Mouse (Mus musculus) CH12.LX (cell line): ENCODE data around the gene Olfr95. TPM values are rescaled to one million over a fixed set of nuclear protein-coding genes. Genes with fewer than 3 reads are reported as not detected.

Experiments
- DNase-seq: peaks from one replicate; pipeline ENCODE4 v3.0.0-alpha.2; 2013; ENCODE audit errors: extremely low read depth
- H3K27ac ChIP-seq: 2 replicates; pipeline ENCODE4 v1.5.1; 2012; ENCODE audit warnings: low read depth, mild to moderate bottlenecking, control low read depth, moderate library complexity; ENCODE audit not compliant: insufficient read depth
- H3K27me3 ChIP-seq: replicated peaks from 2 replicates; pipeline ENCODE3; 2012; ENCODE audit warnings: inconsistent platforms
- H3K36me3 ChIP-seq, 2 experiments: replicated peaks in 1 of 2; 2 replicates each; pipeline versions ENCODE3 to v1.6.1; 2012; ENCODE audit warnings: inconsistent platforms in 1 of 2, low read length in 1 of 2, mild to moderate bottlenecking in 1 of 2, mixed read lengths in 1 of 2, moderate library complexity in 1 of 2; ENCODE audit not compliant: control insufficient read depth in 1 of 2, insufficient read depth in 1 of 2
- H3K4me1 ChIP-seq, 2 experiments: 2 replicates each; pipeline ENCODE4 v1.6.1; 2012; ENCODE audit warnings: inconsistent platforms in 1 of 2, moderate library complexity in 1 of 2; ENCODE audit not compliant: insufficient read depth in 2 of 2, control insufficient read depth in 1 of 2
- H3K4me2 ChIP-seq: 2 replicates; pipeline ENCODE4 v1.6.1; 2012; ENCODE audit warnings: low read depth, mild to moderate bottlenecking, control low read depth; ENCODE audit not compliant: poor library complexity, insufficient read depth, severe bottlenecking
- H3K4me3 ChIP-seq, 3 experiments: fragments of 150-350 bp in 1 of 3; sonication (generic) in 1 of 3; replicated peaks in 1 of 3; 2 replicates each; pipeline versions ENCODE3 to v1.5.1; 2011 to 2012; ENCODE audit warnings: low read depth in 2 of 3, low read length in 2 of 3, mild to moderate bottlenecking in 2 of 3, moderate library complexity in 2 of 3, control low read depth in 1 of 3, improper control_type of control experiment in 1 of 3, inconsistent platforms in 1 of 3, mixed read lengths in 1 of 3; ENCODE audit not compliant: poor library complexity in 1 of 3
- H3K79me2 ChIP-seq: replicated peaks from 2 replicates; pipeline ENCODE4 v1.6.1; 2012; ENCODE audit warnings: mild to moderate bottlenecking, moderate library complexity; ENCODE audit not compliant: control insufficient read depth, poor library complexity, insufficient read depth, severe bottlenecking; ENCODE audit errors: extremely low read depth
- H3K9ac ChIP-seq: 2 replicates; pipeline ENCODE4 v1.6.1; 2012; ENCODE audit warnings: low read depth, mild to moderate bottlenecking, control low read depth, moderate library complexity; ENCODE audit not compliant: insufficient read depth
- H3K9me3 ChIP-seq: replicated peaks from 2 replicates; pipeline ENCODE3; 2012; ENCODE audit warnings: low read length, inconsistent platforms, mixed read lengths
- CHD1 ChIP-seq: IDR thresholded peaks from 2 replicates; pipeline ENCODE4 v1.6.1; 2012; ENCODE audit warnings: low read depth, low read length, improper control_type of control experiment, inconsistent platforms
- CTCF ChIP-seq, 2 experiments: IDR thresholded peaks in 1 of 2; conservative IDR thresholded peaks in 1 of 2; 2 replicates each; pipeline ENCODE4 v1.5.1; 2011 to 2012; ENCODE audit warnings: low read depth in 2 of 2, low read length in 2 of 2, improper control_type of control experiment in 1 of 2, inconsistent platforms in 1 of 2, mild to moderate bottlenecking in 1 of 2, moderate library complexity in 1 of 2
- ELF1 ChIP-seq: IDR thresholded peaks from 2 replicates; pipeline ENCODE4 v1.6.1; 2014; ENCODE audit warnings: low read depth, mild to moderate bottlenecking, inconsistent platforms, low read length, improper control_type of control experiment
- EP300 ChIP-seq: IDR thresholded peaks from 2 replicates; pipeline ENCODE4 v1.6.1; 2011; ENCODE audit warnings: low read length, improper control_type of control experiment
- ETS1 ChIP-seq: conservative IDR thresholded peaks from 2 replicates; pipeline ENCODE4 v1.6.1; 2012; ENCODE audit warnings: low read depth, mild to moderate bottlenecking, inconsistent platforms, low read length, improper control_type of control experiment, moderate library complexity
- IRF4 ChIP-seq: IDR thresholded peaks from 2 replicates; pipeline ENCODE4 v1.6.1; 2014; ENCODE audit warnings: low read depth, mild to moderate bottlenecking, inconsistent platforms, low read length, improper control_type of control experiment
- JUN ChIP-seq: IDR thresholded peaks from 2 replicates; pipeline ENCODE4 v1.6.1; 2011; ENCODE audit warnings: low read depth, mild to moderate bottlenecking, low read length, improper control_type of control experiment, moderate library complexity; ENCODE audit not compliant: insufficient read depth
- KAT2A ChIP-seq: IDR thresholded peaks from 2 replicates; pipeline ENCODE4 v1.6.1; 2012; ENCODE audit warnings: low read length, improper control_type of control experiment, inconsistent platforms; ENCODE audit not compliant: insufficient replicate concordance
- MAX ChIP-seq: IDR thresholded peaks from 2 replicates; pipeline ENCODE4 v1.6.1; 2011; ENCODE audit warnings: low read length, improper control_type of control experiment
- MAZ ChIP-seq: IDR thresholded peaks from 2 replicates; pipeline ENCODE4 v1.6.1; 2012; ENCODE audit warnings: low read depth, mild to moderate bottlenecking, inconsistent platforms, low read length, improper control_type of control experiment, moderate library complexity
- MYC ChIP-seq: IDR thresholded peaks from 2 replicates; pipeline ENCODE4 v1.6.1; 2011; ENCODE audit warnings: low read depth, mild to moderate bottlenecking, improper control_type of control experiment, low read length
- NELFE ChIP-seq: IDR thresholded peaks from 2 replicates; pipeline ENCODE4 v1.6.1; 2011; ENCODE audit warnings: low read depth, low read length, improper control_type of control experiment
- POLR2A ChIP-seq: IDR thresholded peaks from 2 replicates; pipeline ENCODE4 v1.6.1; 2011; ENCODE audit warnings: low read depth, mild to moderate bottlenecking, improper control_type of control experiment, low read length
- SIN3A ChIP-seq: IDR thresholded peaks from 2 replicates; pipeline ENCODE4 v1.6.1; 2012; ENCODE audit warnings: low read length, improper control_type of control experiment, inconsistent platforms
- SMC3 ChIP-seq: IDR thresholded peaks from 2 replicates; pipeline ENCODE4 v1.6.1; 2011; ENCODE audit warnings: low read depth, low read length, improper control_type of control experiment
- TBP ChIP-seq: conservative IDR thresholded peaks from 2 replicates; pipeline ENCODE4 v1.6.1; 2011; ENCODE audit warnings: low read depth, low read length, improper control_type of control experiment
- TCF12 ChIP-seq: IDR thresholded peaks from 2 replicates; pipeline ENCODE4 v1.6.1; 2014; ENCODE audit warnings: low read depth, mild to moderate bottlenecking, inconsistent platforms, low read length, improper control_type of control experiment
- USF1 ChIP-seq: IDR thresholded peaks from 2 replicates; pipeline ENCODE4 v1.6.1; 2014; ENCODE audit warnings: low read depth, mild to moderate bottlenecking, inconsistent platforms, low read length, improper control_type of control experiment
- USF2 ChIP-seq: conservative IDR thresholded peaks from 2 replicates; pipeline ENCODE4 v1.6.1; 2011; ENCODE audit warnings: low read depth, low read length, improper control_type of control experiment
- dilution Hi-C: fragments of 300-500 bp; cut with MboI; formaldehyde crosslinking; loops from 2 replicates; pipeline ENCODE4 v1.14.3; 2020; ENCODE audit warnings: low sequenced_read_pairs; ENCODE audit not compliant: extremely low pct_unique_long_range_greater_than_20kb, extremely low pct_ligation_motif_present
- in situ Hi-C: fragments of 300-500 bp; cut with MboI; formaldehyde crosslinking; loops from 3 replicates; pipeline ENCODE4 v1.14.3; 2019; ENCODE audit warnings: low sequenced_read_pairs, low pct_ligation_motif_present, low pct_unique_long_range_greater_than_20kb, mixed read lengths
- polyA plus RNA-seq: library from polyadenylated mRNA; unstranded; fragments of >175 nt; gene quantifications from 2 replicates; pipeline ENCODE4 v1.2.1, GENCODE M21; 2012; ENCODE audit warnings: low read depth; ENCODE audit not compliant: insufficient read length
- total RNA-seq, 2 experiments: library from RNA; depleted of rRNA; stranded (reverse); fragments of 300-350 nt in 1 of 2; fragments of >200 nt in 1 of 2; gene quantifications; 2 replicates each; pipeline ENCODE4 v1.2.3; 2012 to 2014

Olfr95 gene
- total and polyA plus RNA-seq, 3 experiments, result not detected

DNA sequence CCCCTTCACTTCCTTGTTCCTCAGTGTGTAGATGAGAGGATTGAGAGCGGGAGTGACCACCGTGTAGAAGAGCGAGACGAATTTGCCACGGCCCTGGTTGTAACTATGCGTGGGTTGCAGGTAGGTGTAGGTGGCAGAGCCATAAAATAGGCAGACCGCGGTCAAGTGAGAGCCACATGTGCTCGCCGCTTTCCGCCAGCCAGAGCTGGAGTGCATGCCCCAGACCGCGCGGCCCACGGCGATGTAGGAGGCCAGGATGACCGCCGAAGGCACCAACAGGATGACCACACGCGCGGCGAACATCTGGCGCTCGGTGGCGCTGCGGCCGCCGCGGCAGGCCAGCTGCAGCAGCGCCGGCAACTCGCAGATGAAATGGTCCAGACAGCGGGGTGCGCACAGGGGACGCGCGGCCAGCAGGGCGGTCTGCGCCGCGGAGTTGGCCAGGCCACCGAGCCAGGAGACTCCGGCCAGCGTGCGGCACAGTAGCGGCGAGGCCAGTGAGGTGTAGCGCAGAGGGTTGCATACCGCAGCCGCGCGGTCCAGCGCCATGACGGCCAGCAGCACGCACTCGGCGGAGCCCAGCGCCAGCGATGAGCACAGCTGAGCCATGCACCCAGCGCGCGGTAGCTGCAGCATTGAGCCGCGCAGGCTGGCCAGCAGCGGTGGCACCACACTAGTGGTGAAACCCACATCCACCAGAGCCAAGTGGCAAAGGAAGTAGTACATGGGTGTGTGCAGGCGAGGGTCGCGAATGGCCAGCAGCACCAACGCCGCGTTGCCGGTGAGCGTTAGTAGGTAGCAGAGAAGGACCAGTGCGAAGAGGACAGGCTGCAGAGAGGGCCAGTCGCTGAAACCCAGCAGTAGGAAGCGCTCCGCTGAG lies 15.8 kb downstream of the Olfr95 start:
- Histone ChIP-seq H3K9me3 (peaks cover 4% of the 10 kb centered on the region), H3K79me2 (no peaks in the 10 kb centered on the region), H3K36me3 (no peaks in the 10 kb centered on the region), H3K27ac (no peak overlapping the region), H3K4me2 (no peak overlapping the region), H3K9ac (no peak overlapping the region), H3K4me3 (no peak overlapping the region), H3K4me1 (no peaks in the 10 kb centered on the region; a peak in 1 of 4 replicates), H3K27me3 (peaks cover 2% of the 10 kb centered on the region)
- no peak for TF ChIP-seq USF1
- TF ChIP-seq IRF4, result no peak
- TF ChIP-seq NELFE, result no peak
- no peak for TF ChIP-seq MYC
- no peak for TF ChIP-seq JUN
- no peak for TF ChIP-seq MAZ
- TF ChIP-seq MAX, result no peak
- in situ Hi-C loops (no loop called here), dilution Hi-C loops (no loop called here)
- no peak for DNase-seq

DNA sequence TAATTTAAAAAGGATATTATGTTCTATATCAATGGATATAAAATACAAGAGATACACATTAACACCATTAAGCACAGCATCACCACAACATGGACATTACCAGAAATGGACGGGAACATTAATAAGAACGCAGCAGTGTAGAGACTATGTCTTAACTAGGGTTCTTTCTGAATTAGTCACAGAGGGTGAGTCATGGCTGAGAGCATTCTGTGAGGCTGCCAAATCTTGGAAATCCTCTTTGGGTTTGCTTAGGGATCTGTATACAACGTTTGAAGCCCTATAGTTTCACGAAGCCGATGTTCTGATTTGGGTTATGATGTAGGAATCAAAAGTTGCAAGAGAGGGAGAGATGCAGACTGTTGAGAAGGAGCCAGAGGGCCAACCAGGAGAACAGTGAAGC lies 18.1 kb downstream of the Olfr95 start:
- Histone ChIP-seq H3K9ac (no peak overlapping the region), H3K27ac (no peak overlapping the region), H3K4me3 (no peak overlapping the region), H3K4me1 (no peaks in the 10 kb centered on the region; a peak in 1 of 4 replicates), H3K9me3 (peaks cover 4% of the 10 kb centered on the region), H3K79me2 (no peaks in the 10 kb centered on the region), H3K36me3 (no peaks in the 10 kb centered on the region), H3K27me3 (peaks cover 2% of the 10 kb centered on the region), H3K4me2 (no peak overlapping the region)
- DNase-seq, result no peak
- TF ChIP-seq POLR2A, result no peak
- TF ChIP-seq ELF1, result no peak
- TF ChIP-seq KAT2A, result no peak
- no peak for TF ChIP-seq SIN3A
- TF ChIP-seq SMC3, result no peak
- TF ChIP-seq TBP, result no peak
- no peak for TF ChIP-seq USF2
- TF ChIP-seq CTCF (conservative IDR thresholded peaks at IDR 0.05 in 1 of 2, IDR thresholded peaks at IDR 0.05 in 1 of 2; ENCODE audit: low read depth in 2 of 2, low read length in 2 of 2), result no peak
- no peak for TF ChIP-seq ETS1
- no peak for TF ChIP-seq EP300
- TF ChIP-seq TCF12, result no peak
- TF ChIP-seq CHD1, result no peak
- in situ Hi-C loops (no loop called here), dilution Hi-C loops (no loop called here)
